Mouse (Mus musculus) CD4-positive naive resting alpha-beta T cell, adult 76 days (primary cell): Measurements from ENCODE around the gene Ddb2. TPM values are rescaled to one million over a fixed set of nuclear protein-coding genes. Genes with fewer than 3 reads are reported as not detected.

Experiments
- total RNA-seq: library from RNA; stranded (reverse); gene quantifications from one replicate; pipeline ENCODE4 v1.2.4, GENCODE M21; 2023

Ddb2 gene
- total RNA-seq, result 76.0 TPM

DNA sequence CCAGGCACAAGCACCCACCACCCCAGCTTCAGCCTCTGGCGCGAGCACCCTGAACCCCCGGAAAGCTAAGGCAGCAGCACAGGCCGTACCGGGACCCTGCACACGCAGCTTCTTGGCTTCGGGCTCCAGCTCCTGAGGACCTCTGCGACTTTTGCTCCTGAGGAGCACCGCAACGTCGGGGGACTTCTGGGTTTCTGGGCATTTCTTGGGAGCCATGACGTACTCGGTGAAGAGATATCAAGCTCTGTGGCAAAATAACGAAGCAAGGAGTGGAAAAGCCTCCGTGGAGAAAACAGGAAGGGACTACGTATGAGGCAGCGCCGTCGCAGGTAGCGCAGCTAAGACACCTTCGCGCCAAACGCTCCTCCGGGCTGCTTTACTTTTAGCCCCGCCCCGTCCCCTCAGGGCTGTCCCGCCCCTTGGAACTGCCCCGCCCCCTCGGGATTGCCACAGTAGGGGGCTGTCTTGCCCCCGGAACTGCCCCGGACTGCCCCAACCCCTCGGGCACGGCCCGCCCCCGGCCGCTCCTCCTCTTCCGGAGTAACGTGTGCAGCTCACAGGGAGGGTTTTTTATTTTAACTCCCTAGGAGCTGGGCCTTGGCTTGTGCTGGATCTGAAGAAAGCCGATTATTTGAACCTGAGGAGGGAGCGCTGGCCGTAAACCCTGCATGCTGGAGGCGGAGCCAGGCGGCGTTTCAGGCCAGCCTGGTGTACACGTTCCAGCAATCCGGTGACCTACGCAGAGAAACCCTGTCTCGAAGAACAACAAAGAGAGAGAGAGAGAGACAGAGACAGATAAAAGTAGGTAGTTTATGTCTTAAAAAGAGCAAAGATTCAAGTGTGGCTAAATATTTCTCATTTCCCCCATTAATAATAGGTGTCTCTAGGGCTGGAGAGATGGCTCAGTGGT, at the start of gene Ddb2:
Gene Ddb2 (minus strand): TSS at position 382 of the 910 bp plus-strand sequence.

DNA sequence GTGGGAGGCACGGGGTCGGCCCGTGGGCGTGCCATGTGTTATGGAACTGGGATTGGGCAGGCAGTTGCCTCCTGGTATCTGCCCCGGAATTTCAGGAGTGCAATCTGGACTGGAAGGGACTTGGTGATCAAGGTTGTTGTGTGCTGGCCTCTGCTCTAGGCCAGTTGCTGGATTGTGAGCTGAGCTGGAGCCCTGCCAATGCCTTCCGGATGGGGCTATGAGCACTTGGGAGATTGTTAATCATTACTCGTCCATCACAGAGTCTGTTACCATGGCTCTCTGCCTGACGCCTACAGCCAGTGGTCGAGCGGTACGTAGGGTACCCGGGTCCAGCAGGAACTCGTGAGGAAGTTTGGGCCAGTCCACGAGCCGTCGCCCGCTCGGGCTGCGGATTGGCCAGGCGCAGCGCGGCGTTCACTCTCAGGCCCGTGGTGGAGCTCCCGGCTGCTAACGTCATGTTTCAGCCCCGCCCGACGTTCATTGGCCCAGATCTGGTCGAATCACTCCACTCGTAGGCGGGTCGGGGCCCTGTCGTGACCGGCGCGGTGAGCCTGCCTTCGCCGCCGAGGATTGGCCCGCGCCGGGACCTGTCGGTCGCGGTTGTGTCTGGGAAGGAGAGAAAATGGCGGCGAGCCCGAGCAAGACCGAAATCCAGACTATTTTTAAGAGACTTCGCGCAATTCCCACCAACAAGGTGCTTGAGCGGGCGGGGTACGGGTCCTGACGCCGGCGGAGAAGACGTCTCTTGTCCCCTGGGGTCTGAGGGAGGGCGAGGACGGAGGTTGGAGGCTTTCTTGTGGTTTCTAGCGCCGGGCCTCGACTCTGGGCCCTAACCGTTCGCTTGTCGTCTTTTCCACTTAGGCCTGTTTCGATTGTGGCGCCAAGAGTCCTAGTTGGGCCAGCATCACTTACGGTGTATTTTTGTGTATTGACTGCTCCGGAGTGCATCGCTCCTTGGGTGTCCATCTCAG, 28.2 kb upstream of the Ddb2 start, which contains the start of gene Arfgap2:
Gene Arfgap2 (plus strand): TSS at position 264 of the 971 bp plus-strand sequence.

DNA sequence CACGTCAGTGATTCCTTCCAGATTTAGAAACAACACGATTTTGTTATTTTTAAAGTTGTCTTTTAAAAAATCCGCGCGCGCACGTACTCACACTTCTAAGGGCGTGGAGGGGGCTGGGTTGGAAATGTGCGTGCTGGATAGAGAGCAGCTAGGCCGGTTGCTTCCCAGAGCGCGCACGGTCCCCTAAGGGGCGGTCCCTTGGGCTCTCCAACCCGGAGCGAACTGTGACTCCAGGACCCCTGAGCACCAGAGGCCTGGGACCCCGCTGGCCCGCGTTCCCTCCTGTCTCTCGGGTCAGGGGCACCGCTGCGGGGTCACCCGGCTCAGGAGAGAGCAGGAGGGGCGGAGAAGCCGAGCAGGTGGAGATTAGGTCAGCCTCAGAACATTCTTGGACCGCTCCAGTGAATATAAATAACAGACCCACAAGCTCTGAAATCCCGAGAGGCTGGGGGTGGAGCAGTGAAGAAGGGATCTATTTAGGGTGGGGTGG, 18.9 kb upstream of the Ddb2 start, which contains the start of gene Pacsin3:
Gene Pacsin3 (plus strand): TSS at position 294 of the 490 bp plus-strand sequence.

DNA sequence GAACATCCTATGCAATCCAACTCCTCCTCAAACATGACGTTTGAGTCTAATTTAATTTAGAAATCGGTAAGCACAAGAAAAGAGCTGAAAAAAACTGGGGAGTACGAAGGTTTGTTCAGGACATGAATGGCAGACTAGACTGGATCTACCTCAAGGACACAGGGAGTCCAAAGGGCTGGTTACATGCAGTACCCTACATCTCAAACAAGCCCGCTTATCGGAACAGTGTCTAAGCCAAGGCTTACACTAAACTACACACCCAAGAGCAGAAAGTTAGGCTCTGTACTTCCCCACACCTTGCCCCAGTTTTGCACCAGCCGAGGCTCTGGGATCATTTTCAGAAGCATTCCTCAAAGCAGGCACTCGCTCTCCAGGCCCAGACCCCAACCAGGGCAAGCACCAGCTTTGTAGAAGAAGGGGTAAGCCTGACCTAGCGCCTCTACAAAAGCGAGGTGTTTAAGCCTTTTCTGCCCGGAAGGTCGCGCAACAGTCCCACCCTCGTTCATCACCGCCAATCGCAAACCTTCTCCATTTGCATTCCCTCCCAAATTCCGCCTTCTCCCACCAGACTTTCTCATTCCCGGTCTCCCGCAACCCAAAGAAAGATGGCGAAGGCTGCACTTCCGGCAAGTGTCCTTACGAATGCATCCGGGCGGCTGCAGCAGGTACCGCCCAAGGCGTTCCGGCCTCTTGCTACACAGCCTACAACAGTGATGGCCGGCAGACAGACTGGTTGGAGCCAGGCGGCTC, 34.4 kb downstream of the Ddb2 start, which contains the start of the genes Nr1h3 and Acp2:
Gene Nr1h3 (minus strand): TSS at position 613 of the 750 bp plus-strand sequence.
Gene Acp2 (plus strand): TSS at position 664 of the 750 bp plus-strand sequence.

DNA sequence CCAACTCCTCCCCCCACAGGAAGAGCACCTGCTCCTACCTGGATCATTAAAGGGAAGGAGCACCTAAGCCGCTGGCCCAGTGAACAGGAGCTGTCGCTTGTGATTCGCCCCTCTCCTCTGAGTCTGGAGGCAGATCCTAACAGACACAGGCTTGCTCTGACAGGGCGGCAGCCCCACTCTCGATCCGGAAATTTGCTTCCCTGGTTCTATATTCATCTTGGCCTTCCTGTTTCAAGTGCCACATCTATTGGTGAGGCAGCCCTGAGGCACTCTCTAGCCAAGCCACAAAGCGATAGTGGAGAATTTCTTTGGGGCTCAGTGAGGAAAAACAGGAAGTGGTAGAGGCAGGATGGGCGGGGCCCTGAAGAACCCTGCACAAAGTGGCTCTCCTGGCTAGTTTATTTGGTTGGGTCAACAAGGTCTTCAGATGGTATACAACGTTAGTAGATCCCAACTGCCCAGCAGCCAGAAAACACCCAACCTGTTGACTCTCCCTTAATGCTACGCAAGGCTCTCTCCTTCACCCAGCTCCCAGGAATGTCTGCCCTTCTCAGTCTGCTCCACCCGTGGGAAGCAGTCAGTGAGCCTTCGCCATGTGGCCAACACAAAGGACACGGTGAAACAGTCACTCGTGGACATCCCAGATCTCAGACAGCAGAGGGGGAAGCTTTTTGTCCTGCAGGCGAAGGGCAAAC, 52.9 kb downstream of the Ddb2 start, which contains the start of gene Madd:
Gene Madd (minus strand): TSS at position 127 of the 695 bp plus-strand sequence.

Other genes with a start within 250 kb of the Ddb2 start
- not detected for gene Rapsn, start 201.4 kb downstream of the Ddb2 start, total RNA-seq
- 115 TPM for gene Psmc3, start 183.0 kb downstream of the Ddb2 start, total RNA-seq
- gene Slc39a13, start 166.6 kb downstream of the Ddb2 start, total RNA-seq, result 18.3 TPM
- 13.2 TPM for gene Spi1, start 154.6 kb downstream of the Ddb2 start, total RNA-seq
- gene Mybpc3, start 118.8 kb downstream of the Ddb2 start, total RNA-seq, result not detected
- 249 TPM for gene Madd, start 53.1 kb downstream of the Ddb2 start, total RNA-seq
- gene Nr1h3, start 34.1 kb downstream of the Ddb2 start, total RNA-seq, result 3.6 TPM
- 10.6 TPM for gene Acp2, start 34.1 kb downstream of the Ddb2 start, total RNA-seq
- 1.3 TPM for gene Pacsin3, start 19.0 kb upstream of the Ddb2 start, total RNA-seq
- gene Arfgap2, start 28.0 kb upstream of the Ddb2 start, total RNA-seq, result 153 TPM
- 9.1 TPM for gene 1110051M20Rik, start 207.7 kb upstream of the Ddb2 start, total RNA-seq
- gene Lrp4, start 220.5 kb upstream of the Ddb2 start, total RNA-seq, result 0.41 TPM